Mouse (Mus musculus) C2C12 (cell line): ENCODE measurements around the gene Foxa2.

Experiments
- CEBPB ChIP-seq: IDR thresholded peaks from one replicate; pipeline ENCODE4 v1.6.1; 2011; ENCODE audit warnings: low read depth, mild to moderate bottlenecking, control low read depth, moderate library complexity
- CTCF ChIP-seq: IDR thresholded peaks from one replicate; pipeline ENCODE4 v1.5.1; 2011; ENCODE audit not compliant: control insufficient read depth, insufficient read depth, insufficient read length
- FOSL1 ChIP-seq: IDR thresholded peaks from one replicate; pipeline ENCODE4 v1.8.0; 2011; ENCODE audit warnings: mild to moderate bottlenecking, low read length; ENCODE audit not compliant: poor library complexity, insufficient read depth, severe bottlenecking
- MAX ChIP-seq: IDR thresholded peaks from one replicate; pipeline ENCODE4 v1.6.1; 2011; ENCODE audit warnings: mild to moderate bottlenecking, control low read depth
- MYOG ChIP-seq: IDR thresholded peaks from one replicate; pipeline ENCODE4 v1.6.1; 2011; ENCODE audit not compliant: control insufficient read depth, insufficient read length; ENCODE audit errors: extremely low read depth

DNA sequence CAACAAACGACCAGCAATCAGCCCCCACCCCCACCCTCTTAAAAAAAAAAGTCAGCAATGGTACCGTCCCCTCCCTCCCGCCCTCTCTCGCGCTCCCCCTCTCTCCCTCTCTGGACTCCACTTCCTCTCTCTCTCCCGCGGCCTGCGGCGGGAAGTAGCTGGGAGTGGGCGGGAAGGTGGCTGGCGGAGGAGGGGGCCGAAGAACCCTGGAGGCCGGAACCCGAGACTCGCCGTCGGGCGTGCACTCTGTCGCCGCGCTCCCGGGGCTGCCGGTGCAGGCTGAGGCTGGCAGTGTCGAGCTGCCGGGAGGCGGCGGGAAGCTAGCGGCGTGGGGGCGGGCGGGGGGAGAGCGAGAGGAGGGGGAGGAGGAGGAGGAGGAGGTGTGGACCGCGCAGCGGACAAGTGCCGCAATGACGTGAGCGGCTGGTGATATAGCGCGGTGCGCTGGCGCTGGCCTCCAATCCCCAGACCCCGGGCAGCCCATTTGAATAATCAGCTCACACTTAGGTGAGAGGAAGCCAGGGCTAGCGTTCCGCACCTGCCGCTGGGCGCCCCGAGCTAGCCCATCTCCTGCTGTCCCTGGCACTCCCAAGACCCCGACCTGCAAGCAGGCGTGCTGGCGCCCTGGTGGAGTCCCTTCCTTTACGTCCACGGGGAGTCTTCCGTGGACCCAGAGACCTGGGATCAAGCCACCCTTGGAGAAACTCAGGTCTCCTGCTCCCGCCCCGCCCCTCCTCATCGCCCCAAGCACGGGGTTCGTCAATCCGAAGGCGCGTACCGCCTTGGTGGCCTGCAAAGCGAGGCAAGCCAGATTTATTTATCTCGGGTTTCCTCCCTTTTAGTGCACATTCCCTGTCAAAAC lies 601 bp downstream of the Foxa2 start:
- TF ChIP-seq CEBPB (no peak), MAX (no peak), CTCF (no peak), MYOG (no peak), FOSL1 (no peak)
